In genomic region chr19:21376445-21377218, GRCm38 (mm10) we compare ENCODE assay signal across 12 mouse cellular contexts.
DNase-seq lines count a peak whose midpoint lies in the region; ATAC-seq and TF ChIP-seq lines count a peak whose summit lies in the region.
"Had no signal": no experiment of that assay in that cellular context is flagged by ENCODE, and none has a peak within 500 bp of the region (broad histone marks: within the 10 kb centered on the region; RNA-seq: fewer than 3 reads in every experiment).

No protein-coding gene starts in this region.

- DNase-seq in kidney, adult 2 months = peak; percentile 8
- peak; percentile 17 to 22 for DNase-seq in cerebellum, postnatal 14 days
- DNase-seq in lung, postnatal 36 days = peak; percentile 56
- DNase-seq in B cell, adult 2 months = no peak
- DNase-seq in layer of hippocampus, adult 2 months (ENCODE audit: low spot score in 2 of 2) = no peak
- no peak for DNase-seq in embryo, embryonic 10.5 days (ENCODE audit: low spot score)
- DNase-seq: right cerebral cortex, postnatal 25 days; thymus, postnatal 36 days had no signal

- no peak for TF ChIP-seq CTCF in kidney, adult 2 months (conservative IDR thresholded peaks at IDR 0.05; ENCODE audit: insufficient read depth, insufficient read length, low read depth, low read length)
- TF ChIP-seq CTCF in bone marrow, adult 2 months (IDR thresholded peaks at IDR 0.05; ENCODE audit: control insufficient read depth, insufficient read depth, low read length) = no peak
- no peak for TF ChIP-seq CTCF in layer of hippocampus, adult 2 months (conservative IDR thresholded peaks at IDR 0.05)

- no peak overlapping the region for H3K4me3 ChIP-seq in kidney, adult 2 months (ENCODE audit: insufficient read depth, low read depth, low read length)
- no peak overlapping the region for H3K4me3 ChIP-seq in kidney, embryonic 14.5 days (ENCODE audit: low read length)
- H3K4me3 ChIP-seq in bone marrow, adult 2 months (replicated peaks; ENCODE audit: control insufficient read depth, low read depth, low read length) = no peak overlapping the region
- no peak overlapping the region for H3K4me3 ChIP-seq in layer of hippocampus, adult 2 months
- H3K4me3 ChIP-seq: embryonic facial prominence, embryonic 13.5 days; limb, embryonic 12.5 days had no signal

- no peaks in the 10 kb centered on the region for H3K4me1 ChIP-seq in kidney, adult 2 months (ENCODE audit: control insufficient read depth, insufficient read depth, low read length)
- no peaks in the 10 kb centered on the region for H3K4me1 ChIP-seq in kidney, embryonic 14.5 days (ENCODE audit: control insufficient read depth, insufficient read depth, low read length)
- peaks cover 5% of the 10 kb centered on the region; the same call in 1 of the 2 replicates for H3K4me1 ChIP-seq in bone marrow, adult 2 months (ENCODE audit: control insufficient read depth, insufficient read depth, low read length)
- H3K4me1 ChIP-seq: embryonic facial prominence, embryonic 13.5 days; limb, embryonic 12.5 days had no signal

- no peak for ATAC-seq in kidney, embryonic 14.5 days (ENCODE audit: low FRiP score, low TSS enrichment)

- H3K9me3 ChIP-seq in kidney, embryonic 14.5 days (ENCODE audit: control insufficient read depth, low read length) = no peaks in the 10 kb centered on the region; the same call in 1 of the 2 replicates
- H3K9me3 ChIP-seq: embryonic facial prominence, embryonic 13.5 days; limb, embryonic 12.5 days had no signal

- H3K27ac ChIP-seq in kidney, adult 2 months (ENCODE audit: insufficient read depth, low read depth, low read length) = no peak overlapping the region
- H3K27ac ChIP-seq in kidney, embryonic 14.5 days (ENCODE audit: low read depth, low read length) = no peak overlapping the region
- H3K27ac ChIP-seq in bone marrow, adult 2 months (ENCODE audit: control insufficient read depth, insufficient read depth, low read depth, low read length, poor library complexity) = peak overlapping the region; percentile 58; the same call in 1 of the 2 replicates
- no peak overlapping the region for H3K27ac ChIP-seq in layer of hippocampus, adult 2 months
- H3K27ac ChIP-seq: embryonic facial prominence, embryonic 13.5 days; limb, embryonic 12.5 days had no signal

- no peaks in the 10 kb centered on the region for H3K27me3 ChIP-seq in kidney, adult 2 months (replicated peaks; ENCODE audit: control insufficient read depth, insufficient read depth, low read length)
- H3K27me3 ChIP-seq in kidney, embryonic 14.5 days (ENCODE audit: control insufficient read depth, insufficient read depth, low read length) = no peaks in the 10 kb centered on the region
- H3K27me3 ChIP-seq: embryonic facial prominence, embryonic 13.5 days; limb, embryonic 12.5 days had no signal

- no peak for TF ChIP-seq POLR2A in kidney, adult 2 months (IDR thresholded peaks at IDR 0.05; ENCODE audit: low read depth, low read length)
- TF ChIP-seq POLR2A in bone marrow, adult 2 months (IDR thresholded peaks at IDR 0.05; ENCODE audit: borderline replicate concordance, control insufficient read depth, low read depth, low read length) = no peak

- H3K9ac ChIP-seq in kidney, embryonic 14.5 days (ENCODE audit: low read depth, low read length) = no peak overlapping the region
- H3K9ac ChIP-seq: embryonic facial prominence, embryonic 13.5 days; limb, embryonic 12.5 days had no signal

- H3K4me2 ChIP-seq in kidney, embryonic 14.5 days (replicated peaks; ENCODE audit: low read depth, low read length) = no peak overlapping the region
- H3K4me2 ChIP-seq: embryonic facial prominence, embryonic 13.5 days; limb, embryonic 12.5 days had no signal

- no peaks in the 10 kb centered on the region for H3K36me3 ChIP-seq in kidney, adult 2 months (ENCODE audit: control insufficient read depth, insufficient read depth, low read length)
- H3K36me3 ChIP-seq in kidney, embryonic 14.5 days (ENCODE audit: control insufficient read depth, insufficient read depth, low read length) = no peaks in the 10 kb centered on the region
- H3K36me3 ChIP-seq: embryonic facial prominence, embryonic 13.5 days; limb, embryonic 12.5 days had no signal

- whole genome bisulfite sequencing in kidney, adult 2 months = 83% methylated on average over 4 of the region's 4 CpGs
- WGBS in kidney, embryonic 14.5 days = 93% methylated on average over 4 of the region's 4 CpGs
- WGBS in bone marrow, adult 2 months = 68% methylated on average over 4 of the region's 4 CpGs

Comparison
In these comparisons a context has a peak if more than half of its experiments do, and no peak if none do; other contexts are left out.
1. DNase-seq: peak in kidney, adult 2 months (single experiment), cerebellum, postnatal 14 days (2 of 2) and lung, postnatal 36 days (single experiment); none in B cell, adult 2 months (0 of 2), layer of hippocampus, adult 2 months (0 of 2) and embryo, embryonic 10.5 days (single experiment).